Mouse (Mus musculus): ENCODE results near the gene 4930469K13Rik. TPM values are rescaled to one million over a fixed set of nuclear protein-coding genes. Genes with fewer than 3 reads are reported as not detected.

Gene 4930469K13Rik
- total RNA-seq (2023): not detected

GRCm38 (mm10) chr11:34098422-34098821 lies at the start of gene 4930469K13Rik:
Gene 4930469K13Rik (minus strand): TSS chr11:34098554.

GRCm38 (mm10) chr11:34046767-34047541 lies 51.4 kb downstream of the 4930469K13Rik start, which contains the start of gene Lcp2:
Gene Lcp2 (plus strand): TSS chr11:34046920.

GRCm38 (mm10) chr11:33992938-33993337 lies 105.4 kb downstream of the 4930469K13Rik start, which contains the start of gene Kcnip1:
Gene Kcnip1 (minus strand): TSS chr11:33993152.

GRCm38 (mm10) chr11:33962688-33963407 lies 135.5 kb downstream of the 4930469K13Rik start, which contains the start of gene Kcnmb1:
Gene Kcnmb1 (plus strand): TSS chr11:33963013.

Other genes starting within 250 kb of the 4930469K13Rik start
- not detected for gene Kcnmb1, start 135.5 kb downstream of the 4930469K13Rik start, total RNA-seq (2023)
- gene Kcnip1, start 105.4 kb downstream of the 4930469K13Rik start, total RNA-seq (2023): under 1 TPM in 1 of 2 experiments, not detected in 1; 0.09 TPM
- gene Lcp2, start 51.6 kb downstream of the 4930469K13Rik start, total RNA-seq (2023): 100 to 1,000 TPM; 181 to 182 TPM
- not detected for gene Foxi1, start 109.5 kb upstream of the 4930469K13Rik start, total RNA-seq (2023)
- gene Fam196b, start 216.3 kb upstream of the 4930469K13Rik start, total RNA-seq (2023): under 1 TPM in 1 of 2 experiments, not detected in 1; 0.09 TPM

Data from neutrophil, adult 59 days (primary cell).